Mouse (Mus musculus) retina, adult 2 months (tissue): Measurements from ENCODE around the gene Tufm.

ENCODE experiments used
- DNase-seq: peaks from one replicate; pipeline ENCODE4 v3.0.0-alpha.2; 2012; ENCODE audit warnings: low read depth, low spot score

The Tufm gene

GRCm38 (mm10) chr7:126499416-126499815, 12.3 kb downstream of the Tufm start:
- DNase-seq = no peak

GRCm38 (mm10) chr7:126501684-126502022, 14.5 kb downstream of the Tufm start:
- DNase-seq = no peak

GRCm38 (mm10) chr7:126502023-126502741, 15.0 kb downstream of the Tufm start:
- peak; percentile 77 for DNase-seq

- DNase-seq = no peak
These were observed 15.6 kb downstream of the Tufm start for GRCm38 (mm10) chr7:126502751-126503150.

GRCm38 (mm10) chr7:126503273-126503878, 16.2 kb downstream of the Tufm start, which contains the start of gene Atxn2l:
Atxn2l (minus strand) TSS chr7:126503437.
- DNase-seq = peak; percentile 96

GRCm38 (mm10) chr7:126504913-126505312, 17.8 kb downstream of the Tufm start:
- no peak for DNase-seq

GRCm38 (mm10) chr7:126507126-126507778, 20.1 kb downstream of the Tufm start:
- no peak for DNase-seq

GRCm38 (mm10) chr7:126511287-126511686, 24.1 kb downstream of the Tufm start:
- DNase-seq = no peak

- DNase-seq = no peak
These were observed 31.2 kb downstream of the Tufm start for GRCm38 (mm10) chr7:126518261-126518941.

- DNase-seq = no peak
These were observed 32.4 kb downstream of the Tufm start for GRCm38 (mm10) chr7:126519513-126519912.

- no peak for DNase-seq
These were observed 36.2 kb downstream of the Tufm start for GRCm38 (mm10) chr7:126523316-126523715.

- no peak for DNase-seq
These were observed 41.0 kb downstream of the Tufm start for GRCm38 (mm10) chr7:126528166-126528577.

- DNase-seq = no peak
These were observed 46.3 kb downstream of the Tufm start for GRCm38 (mm10) chr7:126533434-126533833.

- DNase-seq = no peak
These were observed 48.6 kb downstream of the Tufm start for GRCm38 (mm10) chr7:126535766-126536165.

- no peak for DNase-seq
These were observed 49.3 kb downstream of the Tufm start for GRCm38 (mm10) chr7:126536466-126536865.

GRCm38 (mm10) chr7:126537820-126538585, 50.8 kb downstream of the Tufm start:
- DNase-seq = no peak
